Mouse (Mus musculus) brain, adult 10 weeks (tissue): Measurements from ENCODE around the gene Iqcf6. TPM values are rescaled to one million over a fixed set of nuclear protein-coding genes. Genes with fewer than 3 reads are reported as not detected.

Experiments
- polyA plus RNA-seq: library from polyadenylated mRNA; stranded (reverse); fragments of 350-450 nt; fragmentation: Illumina TruSeq; extraction: RNeasy Lipid Tissue Mini Kit (QIAGEN cat#74804); gene quantifications from one replicate; pipeline ENCODE4 v1.2.3, GENCODE M21; 2015; ENCODE audit warnings: low read depth, low replicate concordance

Gene Iqcf6
- polyA plus RNA-seq: not detected

GRCm38 (mm10) chr9:106626282-106626681, at the start of gene Iqcf6:
Iqcf6 (plus strand) TSS chr9:106626582.

GRCm38 (mm10) chr9:106655884-106656720, 29.7 kb downstream of the Iqcf6 start, which contains the start of gene Grm2:
Grm2 (minus strand) TSS chr9:106656082.

Other genes starting within 250 kb of the Iqcf6 start
- 573 TPM for gene Rpl29, start 197.1 kb upstream of the Iqcf6 start, polyA plus RNA-seq
- gene Acy1, start 188.3 kb upstream of the Iqcf6 start, polyA plus RNA-seq: 19.3 TPM
- gene Abhd14b, start 179.1 kb upstream of the Iqcf6 start, polyA plus RNA-seq: 23.2 TPM
- gene Abhd14a, start 178.9 kb upstream of the Iqcf6 start, polyA plus RNA-seq: 52.0 TPM
- 165 TPM for gene Pcbp4, start 173.3 kb upstream of the Iqcf6 start, polyA plus RNA-seq
- gene Gpr62, start 160.6 kb upstream of the Iqcf6 start, polyA plus RNA-seq: 10.9 TPM
- 37.0 TPM for gene Rrp9, start 150.6 kb upstream of the Iqcf6 start, polyA plus RNA-seq
- gene Parp3, start 149.6 kb upstream of the Iqcf6 start, polyA plus RNA-seq: 4.1 TPM
- gene Iqcf1, start 126.6 kb upstream of the Iqcf6 start, polyA plus RNA-seq: not detected
- gene Iqcf5, start 112.0 kb upstream of the Iqcf6 start, polyA plus RNA-seq: not detected
- gene Iqcf3, start 65.0 kb upstream of the Iqcf6 start, polyA plus RNA-seq: not detected
- not detected for gene Iqcf4, start 55.6 kb upstream of the Iqcf6 start, polyA plus RNA-seq
- 19.8 TPM for gene Grm2, start 29.5 kb downstream of the Iqcf6 start, polyA plus RNA-seq
- gene Tex264, start 59.3 kb downstream of the Iqcf6 start, polyA plus RNA-seq: 89.0 TPM
- gene Rad54l2, start 162.6 kb downstream of the Iqcf6 start, polyA plus RNA-seq: 7.5 TPM
- gene Dcaf1, start 195.3 kb downstream of the Iqcf6 start, polyA plus RNA-seq: 25.0 TPM